Mouse (Mus musculus): Measurements from ENCODE around the gene Ptprf. TPM values are rescaled to one million over a fixed set of nuclear protein-coding genes. Genes with fewer than 3 reads are reported as not detected.

Ptprf gene
- polyA plus RNA-seq, 1 experiment from 2014 or later: 9.8 TPM

DNA sequence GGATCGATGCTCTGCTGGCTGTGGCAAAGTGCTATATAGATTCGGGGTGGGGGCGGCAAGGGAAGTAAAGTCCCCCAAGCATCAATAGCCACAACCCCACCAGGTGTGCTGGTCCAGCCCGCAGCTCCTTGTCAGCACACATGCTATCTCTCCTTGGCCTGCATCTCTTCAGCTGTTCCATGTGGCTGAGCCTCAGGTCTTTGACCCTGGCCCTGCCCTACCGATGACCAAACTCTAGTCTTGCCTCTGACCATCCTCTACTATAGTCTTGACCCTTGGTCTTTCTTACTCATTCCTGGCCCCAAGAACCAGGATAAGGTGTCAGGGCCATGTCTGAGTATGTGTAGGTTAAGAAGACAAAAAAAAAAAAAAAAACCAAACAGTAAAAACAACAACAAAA, 33.2 kb downstream of the Ptprf start:
- H3K27me3 ChIP-seq: peaks cover 5% of the 10 kb centered on the region
- H3K4me2 ChIP-seq: no peak overlapping the region
- 0 out of 2 replicates have a peak, but pooled peaks cover 4% of the 10 kb centered on the region for H3K36me3 ChIP-seq (replicated peaks)
- no peak for ATAC-seq (ENCODE audit: insufficient read depth)
- H3K9ac ChIP-seq: no peak overlapping the region
- H3K4me1 ChIP-seq (replicated peaks): peaks cover 21% of the 10 kb centered on the region
- H3K27ac ChIP-seq (replicated peaks): no peak overlapping the region
- no peak overlapping the region for H3K4me3 ChIP-seq (replicated peaks)
- no peaks in the 10 kb centered on the region for H3K9me3 ChIP-seq (replicated peaks)
- WGBS (ENCODE audit: insufficient replicate concordance): 75% methylated on average over 5 of the region's 5 CpGs

DNA sequence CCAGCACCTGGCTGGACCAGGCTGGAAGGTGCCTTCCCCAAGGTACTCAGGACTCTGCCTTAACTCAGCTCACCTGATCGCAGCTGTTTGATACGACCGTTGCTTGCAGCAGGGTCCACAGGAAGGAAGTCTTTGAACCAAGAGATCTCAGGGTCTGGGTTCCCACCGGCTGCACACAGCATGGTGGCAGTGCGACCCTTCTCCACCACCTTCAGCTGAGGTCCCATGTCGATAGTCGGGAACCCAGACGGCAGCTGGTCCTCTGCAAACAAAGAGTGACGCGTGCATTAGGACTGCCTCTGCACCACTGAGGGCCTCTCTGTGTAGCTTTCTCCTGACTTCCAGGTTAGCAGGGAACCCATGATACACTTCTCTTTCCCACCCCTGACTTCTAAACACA, 33.8 kb downstream of the Ptprf start:
- no peak for ATAC-seq (ENCODE audit: insufficient read depth)
- no peak overlapping the region for H3K27ac ChIP-seq (replicated peaks)
- H3K27me3 ChIP-seq: peaks cover 5% of the 10 kb centered on the region
- H3K4me2 ChIP-seq: no peak overlapping the region
- H3K4me1 ChIP-seq (replicated peaks): peaks cover 21% of the 10 kb centered on the region
- WGBS (ENCODE audit: insufficient replicate concordance): 48% methylated on average over 10 of the region's 10 CpGs
- no peak overlapping the region for H3K4me3 ChIP-seq (replicated peaks)
- 0 out of 2 replicates have a peak, but pooled peaks cover 4% of the 10 kb centered on the region for H3K36me3 ChIP-seq (replicated peaks)
- H3K9ac ChIP-seq: no peak overlapping the region
- H3K9me3 ChIP-seq (replicated peaks): no peaks in the 10 kb centered on the region

DNA sequence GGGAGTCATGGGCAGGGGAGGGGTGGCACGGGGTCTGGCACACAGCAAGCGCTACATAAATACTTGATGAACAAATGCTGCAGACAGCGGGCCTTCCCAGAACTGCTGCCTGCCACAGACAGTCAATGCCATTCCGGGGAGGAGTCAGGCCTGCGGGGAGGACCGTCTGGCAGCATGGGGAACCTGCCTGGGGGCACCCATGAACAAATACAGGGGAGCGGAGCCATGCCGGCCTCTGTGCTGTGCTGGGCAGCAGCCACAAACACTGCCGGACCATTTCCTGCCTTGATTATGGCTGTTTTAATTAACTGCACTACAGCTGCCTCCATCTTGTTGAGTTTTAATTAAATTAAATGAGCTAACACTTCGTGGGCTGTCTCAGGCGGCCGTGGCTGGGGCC, 35.0 kb downstream of the Ptprf start:
- 62% methylated on average over 12 of the region's 12 CpGs for WGBS (ENCODE audit: insufficient replicate concordance)
- ATAC-seq (ENCODE audit: insufficient read depth): no peak
- H3K27ac ChIP-seq (replicated peaks): no peak overlapping the region

DNA sequence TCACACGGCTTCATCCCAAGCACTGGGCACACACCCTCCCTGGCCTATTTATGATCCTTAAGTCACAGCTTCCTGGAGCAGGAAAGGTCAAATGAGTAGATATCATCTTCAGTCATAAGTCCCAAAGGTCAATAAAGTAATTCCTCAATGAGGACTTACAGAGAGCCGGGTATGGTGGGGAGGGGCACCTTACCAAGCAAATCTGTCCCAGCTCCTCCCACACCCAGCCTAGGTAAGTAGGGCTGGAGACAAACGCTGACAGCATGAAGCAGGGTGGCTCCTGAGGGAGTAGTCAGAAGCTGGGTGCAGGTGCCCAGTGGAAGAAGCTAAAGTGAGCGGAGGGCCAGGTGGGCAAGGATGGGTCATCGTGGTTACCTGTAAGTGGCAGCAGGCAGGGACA, 36.3 kb downstream of the Ptprf start:
- Histone ChIP-seq H3K4me1 (replicated peaks) (peaks cover 1% of the 10 kb centered on the region; the same call in 1 of the 2 replicates), H3K27me3 (no peaks in the 10 kb centered on the region), H3K4me3 (replicated peaks) (no peak overlapping the region), H3K9ac (no peak overlapping the region), H3K9me3 (replicated peaks) (no peaks in the 10 kb centered on the region), H3K4me2 (no peak overlapping the region), H3K36me3 (replicated peaks) (0 out of 2 replicates have a peak, but pooled peaks cover 4% of the 10 kb centered on the region), H3K27ac (replicated peaks) (no peak overlapping the region)
- 62% methylated on average over 5 of the region's 5 CpGs for WGBS (ENCODE audit: insufficient replicate concordance)
- ATAC-seq (ENCODE audit: insufficient read depth): no peak

More for the DNA sequence above, 35.0 kb downstream of the Ptprf start:
- H3K36me3 ChIP-seq (replicated peaks): 0 out of 2 replicates have a peak, but pooled peaks cover 4% of the 10 kb centered on the region
- no peak overlapping the region for H3K4me2 ChIP-seq
- H3K9me3 ChIP-seq (replicated peaks): no peaks in the 10 kb centered on the region
- peaks cover 5% of the 10 kb centered on the region for H3K27me3 ChIP-seq
- H3K4me1 ChIP-seq (replicated peaks): peaks cover 14% of the 10 kb centered on the region
- H3K4me3 ChIP-seq (replicated peaks): no peak overlapping the region
- no peak overlapping the region for H3K9ac ChIP-seq

DNA sequence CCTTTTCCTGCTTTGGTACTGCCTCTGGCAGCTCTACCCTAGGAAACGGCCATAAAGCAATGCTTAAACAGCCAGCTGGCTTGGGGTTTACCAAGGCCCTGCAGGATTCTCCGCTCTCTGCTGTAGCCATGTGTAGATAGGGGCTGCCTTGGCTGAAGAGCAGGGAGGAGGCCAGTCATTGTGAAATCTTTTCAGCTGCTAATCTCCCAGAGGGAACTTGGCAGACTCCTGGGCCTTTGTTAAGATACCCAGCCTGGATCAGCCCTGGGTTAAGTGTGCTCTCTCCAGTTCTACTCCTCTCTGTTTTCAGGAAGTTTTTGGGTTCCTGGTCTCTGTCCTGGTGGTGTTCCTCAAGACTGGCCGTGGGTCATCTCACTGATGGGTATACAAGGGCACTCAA, 43.9 kb downstream of the Ptprf start:
- no peaks in the 10 kb centered on the region for H3K9me3 ChIP-seq (replicated peaks)
- 47% methylated on average over 3 of the region's 3 CpGs for WGBS (ENCODE audit: insufficient replicate concordance)
- no peak overlapping the region for H3K4me2 ChIP-seq
- H3K4me1 ChIP-seq (replicated peaks): no peaks in the 10 kb centered on the region; the same call in 1 of the 2 replicates
- no peak overlapping the region for H3K4me3 ChIP-seq (replicated peaks)
- H3K27me3 ChIP-seq: no peaks in the 10 kb centered on the region
- no peak overlapping the region for H3K27ac ChIP-seq (replicated peaks)
- no peak for ATAC-seq (ENCODE audit: insufficient read depth)
- H3K9ac ChIP-seq: no peak overlapping the region
- 0 out of 2 replicates have a peak, but pooled peaks cover 4% of the 10 kb centered on the region for H3K36me3 ChIP-seq (replicated peaks)

DNA sequence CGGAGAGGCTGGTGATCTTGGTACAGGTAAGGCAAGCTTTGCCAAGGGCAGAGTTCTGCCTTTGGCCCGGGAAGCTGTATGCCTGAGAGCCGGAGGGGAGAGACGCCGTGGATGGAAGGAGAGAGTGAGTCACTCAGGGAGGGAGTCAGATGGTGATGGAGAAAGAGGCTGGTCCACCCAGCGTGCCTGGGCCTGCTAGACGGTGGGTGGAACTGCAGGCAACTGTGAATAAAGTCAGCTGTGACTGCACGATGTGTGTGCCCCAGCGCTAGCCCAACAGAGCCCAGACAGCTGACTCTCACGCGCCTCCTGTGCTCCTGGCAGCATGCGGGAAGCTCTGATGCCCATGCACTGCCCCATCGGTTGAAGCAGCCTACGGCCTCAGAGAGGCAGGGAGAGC, 45.4 kb downstream of the Ptprf start:
- Histone ChIP-seq H3K27ac (replicated peaks) (no peak overlapping the region), H3K27me3 (no peaks in the 10 kb centered on the region), H3K4me2 (no peak overlapping the region), H3K36me3 (replicated peaks) (0 out of 2 replicates have a peak, but pooled peaks cover 4% of the 10 kb centered on the region), H3K9ac (no peak overlapping the region), H3K4me1 (replicated peaks) (peaks cover 2% of the 10 kb centered on the region; the same call in 1 of the 2 replicates), H3K9me3 (replicated peaks) (no peaks in the 10 kb centered on the region), H3K4me3 (replicated peaks) (no peak overlapping the region)
- WGBS (ENCODE audit: insufficient replicate concordance): 78% methylated on average over 14 of the region's 14 CpGs
- ATAC-seq (ENCODE audit: insufficient read depth): no peak

DNA sequence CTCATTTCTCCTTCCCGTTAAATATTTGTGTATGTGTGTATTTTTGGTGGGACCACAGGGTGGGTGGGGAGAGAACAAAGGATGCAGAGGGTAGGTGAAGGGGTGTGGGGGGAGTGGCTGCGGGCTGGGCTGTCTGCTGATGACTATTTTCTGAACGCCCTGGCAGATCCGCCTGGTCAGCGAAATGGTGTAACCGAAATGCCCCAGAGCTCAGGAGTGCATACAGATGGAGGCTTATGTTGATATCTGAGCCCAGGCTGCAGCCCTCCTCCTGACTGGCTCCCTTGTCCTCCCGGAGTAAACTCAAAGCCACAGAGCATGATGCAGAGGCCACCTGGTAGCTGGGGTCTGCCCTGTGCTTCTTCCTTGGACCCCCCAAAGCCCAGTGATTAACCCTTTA, 47.4 kb downstream of the Ptprf start:
- WGBS (ENCODE audit: insufficient replicate concordance): 68% methylated on average over 7 of the region's 7 CpGs
- ATAC-seq (ENCODE audit: insufficient read depth): no peak
- H3K4me1 ChIP-seq (replicated peaks): 0 out of 2 replicates have a peak, but pooled peaks cover 2% of the 10 kb centered on the region

DNA sequence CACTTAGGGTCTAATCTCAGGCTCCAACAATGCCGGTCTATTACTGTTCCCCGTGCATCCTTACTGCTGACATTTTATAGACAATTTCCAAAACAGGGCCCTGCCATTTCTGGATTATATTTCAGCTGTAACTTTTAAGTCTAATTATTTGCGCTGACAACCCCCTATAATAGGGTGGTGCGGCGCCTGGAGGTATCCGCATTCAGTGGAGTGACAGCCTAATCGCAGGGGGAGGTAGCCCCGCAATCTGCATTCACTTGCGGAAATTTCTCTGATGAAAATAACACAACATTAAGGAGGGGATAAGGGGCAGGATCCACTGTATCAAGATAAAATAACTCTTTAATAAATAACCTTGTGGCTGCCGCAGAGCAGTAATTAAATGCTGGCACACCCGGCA, 47.9 kb downstream of the Ptprf start:
- 0 out of 2 replicates have a peak, but pooled peaks cover 2% of the 10 kb centered on the region for H3K4me1 ChIP-seq (replicated peaks)
- H3K27me3 ChIP-seq: no peaks in the 10 kb centered on the region
- 86% methylated on average over 11 of the region's 11 CpGs for WGBS (ENCODE audit: insufficient replicate concordance)
- H3K4me2 ChIP-seq: no peak overlapping the region
- H3K9me3 ChIP-seq (replicated peaks): no peaks in the 10 kb centered on the region
- ATAC-seq (ENCODE audit: insufficient read depth): no peak
- H3K4me3 ChIP-seq (replicated peaks): no peak overlapping the region
- H3K36me3 ChIP-seq (replicated peaks): 0 out of 2 replicates have a peak, but pooled peaks cover 4% of the 10 kb centered on the region
- no peak overlapping the region for H3K9ac ChIP-seq
- no peak overlapping the region for H3K27ac ChIP-seq (replicated peaks)

More for the DNA sequence above, 47.4 kb downstream of the Ptprf start:
- Histone ChIP-seq H3K9me3 (replicated peaks) (no peaks in the 10 kb centered on the region), H3K27me3 (no peaks in the 10 kb centered on the region), H3K4me3 (replicated peaks) (no peak overlapping the region), H3K4me2 (no peak overlapping the region), H3K27ac (replicated peaks) (no peak overlapping the region), H3K9ac (no peak overlapping the region), H3K36me3 (replicated peaks) (0 out of 2 replicates have a peak, but pooled peaks cover 4% of the 10 kb centered on the region)

DNA sequence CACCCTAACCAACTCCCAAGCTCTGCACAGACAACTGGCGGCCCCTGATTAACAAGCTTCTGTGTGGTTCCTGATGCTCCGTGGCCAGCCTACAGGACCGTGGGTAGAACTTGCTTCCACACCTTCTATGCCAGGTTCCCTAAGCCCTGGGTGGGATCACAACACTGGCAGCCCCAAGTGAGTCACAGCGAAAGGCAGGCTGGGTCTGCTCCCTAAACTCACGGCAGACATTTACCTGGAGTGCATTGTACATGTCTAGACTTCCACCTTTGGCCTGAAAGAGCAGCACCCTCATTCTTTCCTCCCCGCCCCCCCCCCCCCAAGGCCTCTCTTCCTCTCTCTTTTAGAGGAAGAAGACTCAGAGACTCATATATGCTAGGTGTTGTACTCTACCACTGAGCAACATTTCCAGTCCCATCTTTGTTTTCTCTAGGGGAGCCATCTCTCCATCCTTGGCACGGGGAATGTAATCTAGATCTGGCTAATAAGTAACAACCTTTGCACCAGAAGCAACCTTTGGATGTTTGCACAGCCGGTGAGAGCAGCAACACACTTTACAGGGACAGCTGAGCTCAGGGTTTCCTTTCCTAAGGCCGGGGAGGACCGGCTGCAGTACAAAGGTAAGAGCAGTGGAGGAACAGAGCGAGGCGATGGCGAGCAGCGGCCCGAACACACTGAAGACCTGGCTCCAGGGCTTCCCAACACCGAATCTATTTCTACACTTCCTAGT, 51.1 kb downstream of the Ptprf start:
- Histone ChIP-seq H3K9me3 (replicated peaks) (no peaks in the 10 kb centered on the region), H3K4me3 (replicated peaks) (no peak overlapping the region), H3K4me2 (no peak overlapping the region), H3K27ac (replicated peaks) (0 out of 2 replicates have a peak overlapping the region, but pooled peaks have one; percentile 38), H3K36me3 (replicated peaks) (peaks cover 15% of the 10 kb centered on the region), H3K27me3 (no peaks in the 10 kb centered on the region), H3K4me1 (replicated peaks) (0 out of 2 replicates have a peak, but pooled peaks cover 6% of the 10 kb centered on the region), H3K9ac (no peak overlapping the region)
- 66% methylated on average over 16 of the region's 16 CpGs for WGBS (ENCODE audit: insufficient replicate concordance)
- ATAC-seq (ENCODE audit: insufficient read depth): peak; percentile 77

DNA sequence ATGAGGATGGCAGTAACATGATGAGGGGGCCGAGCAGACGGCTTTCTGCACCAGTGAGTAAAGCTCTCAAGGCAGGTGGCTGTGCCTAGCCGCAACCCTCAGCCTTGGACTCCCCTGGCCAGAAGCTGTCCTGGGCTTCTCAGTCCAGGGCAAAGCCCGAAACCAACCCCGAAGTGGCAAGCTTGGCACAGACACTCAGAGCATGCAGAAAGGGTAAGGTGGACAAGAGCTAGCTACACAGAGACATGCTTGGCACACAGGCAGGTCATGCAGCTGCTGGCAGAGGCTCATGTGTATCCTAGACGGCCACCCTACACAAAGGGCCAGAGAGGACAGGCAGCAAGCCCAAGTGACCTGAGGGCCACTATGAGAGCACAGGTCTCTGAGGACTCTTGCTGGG, 52.5 kb downstream of the Ptprf start:
- no peak overlapping the region for H3K9ac ChIP-seq
- H3K36me3 ChIP-seq (replicated peaks): peaks cover 15% of the 10 kb centered on the region
- H3K27ac ChIP-seq (replicated peaks): no peak overlapping the region
- H3K27me3 ChIP-seq: no peaks in the 10 kb centered on the region
- no peak overlapping the region for H3K4me2 ChIP-seq
- H3K4me3 ChIP-seq (replicated peaks): no peak overlapping the region
- no peaks in the 10 kb centered on the region for H3K9me3 ChIP-seq (replicated peaks)
- 79% methylated on average over 6 of the region's 6 CpGs for WGBS (ENCODE audit: insufficient replicate concordance)
- no peak for ATAC-seq (ENCODE audit: insufficient read depth)
- 0 out of 2 replicates have a peak, but pooled peaks cover 11% of the 10 kb centered on the region for H3K4me1 ChIP-seq (replicated peaks)

DNA sequence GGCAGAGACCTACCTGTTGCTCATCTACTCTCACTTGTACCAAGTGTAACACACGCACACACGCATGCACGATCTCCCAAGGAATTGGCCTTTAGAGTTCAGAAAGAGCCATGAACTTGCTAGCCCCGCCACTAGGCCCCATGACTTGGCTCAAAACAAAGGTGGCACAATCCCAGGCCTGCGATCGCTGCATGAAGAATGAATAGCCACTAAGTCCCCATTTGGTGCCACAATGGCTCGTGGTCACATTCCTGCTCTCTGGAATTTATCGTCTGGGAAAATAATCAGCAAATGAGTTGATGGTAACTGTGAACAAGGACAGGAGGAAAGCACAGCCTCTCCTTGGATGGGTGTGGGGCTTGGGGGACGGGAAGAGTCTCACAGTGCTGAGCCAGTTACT, 54.3 kb downstream of the Ptprf start:
- no peak overlapping the region for H3K9ac ChIP-seq
- ATAC-seq (ENCODE audit: insufficient read depth): no peak
- 0 out of 2 replicates have a peak, but pooled peaks cover 11% of the 10 kb centered on the region for H3K4me1 ChIP-seq (replicated peaks)
- no peak overlapping the region for H3K4me2 ChIP-seq
- no peaks in the 10 kb centered on the region for H3K9me3 ChIP-seq (replicated peaks)
- H3K36me3 ChIP-seq (replicated peaks): peaks cover 15% of the 10 kb centered on the region
- H3K27me3 ChIP-seq: no peaks in the 10 kb centered on the region
- H3K4me3 ChIP-seq (replicated peaks): no peak overlapping the region
- WGBS (ENCODE audit: insufficient replicate concordance): 69% methylated on average over 9 of the region's 9 CpGs
- no peak overlapping the region for H3K27ac ChIP-seq (replicated peaks)
